9 mouse cellular contexts compared by ENCODE assay signal in genomic region chr8:4512116-4512495, GRCm38 (mm10). TPM values are rescaled to one million over a fixed set of nuclear protein-coding genes. Genes with fewer than 3 reads are reported as not detected.
DNase-seq lines count a peak whose midpoint lies in the region; ATAC-seq lines count a peak whose summit lies in the region.
"Had no signal": no experiment of that assay in that cellular context is flagged by ENCODE, and none has a peak within 500 bp of the region (broad histone marks: within the 10 kb centered on the region; RNA-seq: fewer than 3 reads in every experiment).

No protein-coding gene starts in this region.

- peaks cover 6% of the 10 kb centered on the region; the same call in 1 of the 2 replicates for H3K36me3 ChIP-seq in hindbrain, embryonic 10.5 days
- no peaks in the 10 kb centered on the region for H3K36me3 ChIP-seq in hindbrain, embryonic 11.5 days (ENCODE audit: control insufficient read depth, insufficient read depth, low read length)
- peaks cover 5% of the 10 kb centered on the region; the same call in 1 of the 2 replicates for H3K36me3 ChIP-seq in heart, embryonic 16.5 days (ENCODE audit: control insufficient read depth, insufficient read depth)
- peaks cover 5% of the 10 kb centered on the region for H3K36me3 ChIP-seq in midbrain, embryonic 13.5 days

- ATAC-seq in hindbrain, embryonic 11.5 days (ENCODE audit: low FRiP score) = no peak; the same call in 1 of the 2 replicates
- ATAC-seq in heart, embryonic 16.5 days (replicated peaks; ENCODE audit: extremely low read depth, insufficient read depth, low FRiP score) = peak; percentile 92
- ATAC-seq in midbrain, embryonic 13.5 days = peak; percentile 83
- no peak for ATAC-seq in cerebellum, adult (ENCODE audit: insufficient number of reproducible peaks, low FRiP score, low TSS enrichment)

- H3K27ac ChIP-seq in hindbrain, embryonic 10.5 days = peak overlapping the region; percentile 62
- no peak overlapping the region for H3K27ac ChIP-seq in hindbrain, embryonic 11.5 days (ENCODE audit: low read depth, low read length)
- peak overlapping the region; percentile 98 for H3K27ac ChIP-seq in heart, embryonic 16.5 days (ENCODE audit: low read length)
- H3K27ac ChIP-seq in midbrain, embryonic 13.5 days = peak overlapping the region; percentile 27

- no peaks in the 10 kb centered on the region for H3K27me3 ChIP-seq in hindbrain, embryonic 10.5 days (ENCODE audit: insufficient read depth, poor library complexity, severe bottlenecking)
- no peaks in the 10 kb centered on the region for H3K27me3 ChIP-seq in hindbrain, embryonic 11.5 days (ENCODE audit: control insufficient read depth, insufficient read depth, low read length)
- no peaks in the 10 kb centered on the region for H3K27me3 ChIP-seq in heart, embryonic 16.5 days (ENCODE audit: control insufficient read depth, insufficient read depth, low read length)
- H3K27me3 ChIP-seq in midbrain, embryonic 13.5 days = no peaks in the 10 kb centered on the region

- H3K4me3 ChIP-seq in hindbrain, embryonic 10.5 days = no peak overlapping the region
- H3K4me3 ChIP-seq in hindbrain, embryonic 11.5 days (ENCODE audit: low read depth, low read length) = no peak overlapping the region
- H3K4me3 ChIP-seq in heart, embryonic 16.5 days (ENCODE audit: low read length) = 0 out of 2 replicates have a peak overlapping the region, but pooled peaks have one; percentile 6
- no peak overlapping the region for H3K4me3 ChIP-seq in midbrain, embryonic 13.5 days (replicated peaks)
- H3K4me3 ChIP-seq: myocyte had no signal

- H3K4me2 ChIP-seq in hindbrain, embryonic 11.5 days (replicated peaks; ENCODE audit: low read depth, low read length) = no peak overlapping the region
- H3K4me2 ChIP-seq in heart, embryonic 16.5 days (ENCODE audit: low read depth, low read length) = peak overlapping the region; percentile 44
- H3K4me2 ChIP-seq in midbrain, embryonic 13.5 days (replicated peaks) = 0 out of 2 replicates have a peak overlapping the region, but pooled peaks have one; percentile 2

- H3K9ac ChIP-seq in hindbrain, embryonic 11.5 days (ENCODE audit: low read depth, low read length) = no peak overlapping the region
- peak overlapping the region; percentile 63 for H3K9ac ChIP-seq in heart, embryonic 16.5 days (ENCODE audit: low read length)
- no peak overlapping the region for H3K9ac ChIP-seq in midbrain, embryonic 13.5 days (replicated peaks)

- 32% methylated on average over 8 of the region's 8 CpGs for WGBS in hindbrain, embryonic 10.5 days
- 36% methylated on average over 8 of the region's 8 CpGs for WGBS in hindbrain, embryonic 11.5 days
- 12% methylated on average over 8 of the region's 8 CpGs for WGBS in heart, embryonic 16.5 days
- WGBS in midbrain, embryonic 13.5 days = 2% methylated on average over 8 of the region's 8 CpGs

- H3K4me1 ChIP-seq in hindbrain, embryonic 10.5 days (replicated peaks) = peaks cover 14% of the 10 kb centered on the region
- no peaks in the 10 kb centered on the region for H3K4me1 ChIP-seq in hindbrain, embryonic 11.5 days (replicated peaks; ENCODE audit: control insufficient read depth, insufficient read depth, low read length)
- peaks cover 61% of the 10 kb centered on the region for H3K4me1 ChIP-seq in heart, embryonic 16.5 days (ENCODE audit: control insufficient read depth, insufficient read depth, low read length)
- H3K4me1 ChIP-seq in midbrain, embryonic 13.5 days (replicated peaks) = peaks cover 18% of the 10 kb centered on the region

- DNase-seq in hindbrain, embryonic 10.5 days (ENCODE audit: low spot score) = peak; percentile 15
- no peak for DNase-seq in hindbrain, embryonic 11.5 days (ENCODE audit: low spot score)
- peak; percentile 48 for DNase-seq in embryo, embryonic 10 days (ENCODE audit: low spot score)
- no peak for DNase-seq in cerebellum, adult 8-10 months
- DNase-seq in spleen, postnatal 10 days (ENCODE audit: low spot score in 2 of 2) = no peak

- no peaks in the 10 kb centered on the region for H3K9me3 ChIP-seq in hindbrain, embryonic 10.5 days
- H3K9me3 ChIP-seq in hindbrain, embryonic 11.5 days (ENCODE audit: control insufficient read depth, low read length) = no peaks in the 10 kb centered on the region
- H3K9me3 ChIP-seq in heart, embryonic 16.5 days (replicated peaks; ENCODE audit: control insufficient read depth, low read length) = no peaks in the 10 kb centered on the region
- H3K9me3 ChIP-seq in midbrain, embryonic 13.5 days = no peaks in the 10 kb centered on the region

RNA-seq across cellular contexts. Expression of gene Cers4, which starts 19.3 kb away (rescaled TPM):
- 13.4 TPM in 2 replicates for polyA plus RNA-seq in hindbrain, embryonic 10.5 days (2016; fragmentation: Nextera tagmentation; extraction: Ambion mirVana)
- polyA plus RNA-seq in hindbrain, embryonic 11.5 days (2014; fragmentation: Nextera tagmentation; extraction: Ambion mirVana) = 13.1 and 13.9 TPM in 2 replicates
- polyA plus RNA-seq in heart, embryonic 16.5 days (2015; fragmentation: Nextera tagmentation; extraction: Ambion mirVana) = 43.9 and 50.1 TPM in 2 replicates
- polyA plus RNA-seq in midbrain, embryonic 13.5 days (2015; fragmentation: Nextera tagmentation; extraction: Ambion mirVana) = 37.6 and 39.5 TPM in 2 replicates

Comparison
In these comparisons a context has a peak if more than half of its experiments do, and no peak if none do; other contexts are left out.
1. DNase-seq: peak in hindbrain, embryonic 10.5 days (single experiment) and embryo, embryonic 10 days (single experiment); none in hindbrain, embryonic 11.5 days (single experiment), cerebellum, adult 8-10 months (single experiment) and spleen, postnatal 10 days (0 of 2).
2. ATAC-seq: peak in heart, embryonic 16.5 days (single experiment) and midbrain, embryonic 13.5 days (single experiment); none in hindbrain, embryonic 11.5 days (single experiment) and cerebellum, adult (single experiment).